Mouse (Mus musculus) megakaryocyte, embryonic 14.5 days (primary cell): ENCODE data around the gene Tcl1b1.

Source experiments
- FLI1 ChIP-seq: IDR thresholded peaks from 2 replicates; pipeline ENCODE4 v1.6.1; 2012; ENCODE audit warnings: low read length, inconsistent platforms, mixed read lengths
- GATA1 ChIP-seq: IDR thresholded peaks from 3 replicates; pipeline ENCODE4 v1.6.1; 2012; ENCODE audit warnings: mixed read lengths, low read length, inconsistent platforms, borderline replicate concordance

DNA sequence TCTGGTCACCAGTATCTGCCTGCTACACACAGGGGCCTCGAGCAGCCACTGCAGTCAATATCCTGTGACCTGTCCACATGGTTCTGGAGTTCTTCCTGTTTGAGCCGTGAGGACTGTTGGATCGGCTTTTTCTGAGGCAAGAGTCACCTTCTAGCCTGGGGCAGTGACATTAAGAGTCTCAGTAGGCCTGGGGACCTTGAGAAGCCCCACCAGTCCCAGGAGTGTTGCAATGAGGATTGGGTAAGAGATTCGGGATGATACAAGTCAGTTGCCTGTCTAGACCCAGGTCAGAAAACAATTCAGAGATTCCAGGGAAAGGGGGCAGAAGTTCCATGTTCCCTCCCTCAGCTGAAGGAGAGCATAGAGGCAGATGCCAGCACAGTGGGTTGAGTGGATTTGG is 49.7 kb upstream of the Tcl1b1 start:
- TF ChIP-seq GATA1 = no peak
- TF ChIP-seq FLI1 = no peak
